Mouse (Mus musculus): ENCODE measurements around the gene Gm20716.

Gene Gm20716

GRCm38 (mm10) chr2:168158911-168159711, 71.1 kb downstream of the Gm20716 start:
- ChIA-PET POLR2A (interaction anchor here in 3 of 4 experiments (0.6 to 13.3 kb wide), 55 partner anchors 10 to 270 kb away, joined by 3 to 169 read pairs (median 5); partner anchors contain the start of genes Adnp (in 2 of the 3), Dpm1 (in 1 of the 3), Gm20716 (in 1 of the 3) and Mocs3 (in 1 of the 3)), CTCF (interaction anchor here (0.6 to 2.0 kb wide), 17 partner anchors 11 to 100 kb away, joined by 3 to 15 read pairs (median 4); partner anchors contain the start of gene Adnp (in 1 of the 4))

- ChIA-PET POLR2A (interaction anchor here in 3 of 4 experiments (0.7 to 13.3 kb wide), 35 partner anchors 10 to 169 kb away, joined by 3 to 169 read pairs (median 9); partner anchors contain the start of genes Adnp (in 2 of the 3) and Pard6b (in 1 of the 3)), CTCF (interaction anchor here in 2 of 4 experiments (0.6 to 2.0 kb wide), 7 partner anchors 12 to 99 kb away, joined by 4 to 12 read pairs (median 6); no protein-coding TSS in a partner anchor)
Measured at GRCm38 (mm10) chr2:168157974-168158373, 72.2 kb downstream of the Gm20716 start.

- ChIA-PET CTCF (interaction anchor here in 1 of 4 experiments (0.6 to 1.3 kb wide), 4 partner anchors 15 to 122 kb away, joined by 3 read pairs; no protein-coding TSS in a partner anchor), POLR2A (interaction anchor here in 3 of 4 experiments (0.7 to 13.3 kb wide), 25 partner anchors 8 to 98 kb away, joined by 3 to 169 read pairs (median 11); partner anchors contain the start of gene Adnp (in 2 of the 3))
Measured at GRCm38 (mm10) chr2:168156361-168156760, 73.8 kb downstream of the Gm20716 start.

GRCm38 (mm10) chr2:168155666-168156065, 74.5 kb downstream of the Gm20716 start:
- ChIA-PET CTCF (interaction anchor here in 2 of 4 experiments (1.0 to 3.8 kb wide), 5 partner anchors 27 to 44 kb away, joined by 3 to 40 read pairs (median 16); no protein-coding TSS in a partner anchor), POLR2A (interaction anchor here in 2 of 4 experiments (0.7 to 13.3 kb wide), 23 partner anchors 9 to 77 kb away, joined by 3 to 169 read pairs (median 15); partner anchors contain the start of genes Adnp (in 1 of the 2) and Pard6b (in 1 of the 2))

- ChIA-PET CTCF (interaction anchor here (0.6 to 3.8 kb wide), 86 partner anchors 9 to 852 kb away, joined by 3 to 69 read pairs (median 4); partner anchors contain the start of genes Adnp (in 2 of the 4), Atp9a (in 1 of the 4) and Pard6b (in 1 of the 4)), POLR2A (interaction anchor here (0.6 to 13.3 kb wide), 83 partner anchors 8 to 852 kb away, joined by 3 to 169 read pairs (median 5); partner anchors contain the start of genes Adnp (in 3 of the 4), Dpm1 (in 3 of the 4), Mocs3 (in 3 of the 4) and Gm20716 (in 1 of the 4))
Measured at GRCm38 (mm10) chr2:168154090-168154881, 75.9 kb downstream of the Gm20716 start.

- POLR2A ChIA-PET: interaction anchor here in 2 of 4 experiments (0.6 to 7.4 kb wide), 22 partner anchors 9 to 65 kb away, joined by 3 to 49 read pairs (median 4); partner anchors contain the start of gene Adnp (in 1 of the 2)
- CTCF ChIA-PET: interaction anchor here in 3 of 4 experiments (0.5 to 1.6 kb wide), 5 partner anchors 8 to 32 kb away, joined by 3 to 5 read pairs (median 3); no protein-coding TSS in a partner anchor
Measured at GRCm38 (mm10) chr2:168149241-168149640, 80.9 kb downstream of the Gm20716 start.

GRCm38 (mm10) chr2:168147722-168148432, 82.3 kb downstream of the Gm20716 start:
- ChIA-PET POLR2A (interaction anchor here in 2 of 4 experiments (0.6 to 7.4 kb wide), 27 partner anchors 9 to 67 kb away, joined by 3 to 49 read pairs (median 5); partner anchors contain the start of genes Adnp (in 2 of the 2) and Pard6b (in 1 of the 2)), CTCF (interaction anchor here (0.6 to 2.1 kb wide), 11 partner anchors 11 to 46 kb away, joined by 3 to 7 read pairs (median 3); no protein-coding TSS in a partner anchor)

- POLR2A ChIA-PET: interaction anchor here in 2 of 4 experiments (0.9 to 7.4 kb wide), 3 partner anchors 13 to 15 kb away, joined by 3 to 49 read pairs (median 30); no protein-coding TSS in a partner anchor
- CTCF ChIA-PET: interaction anchor here in 1 of 4 experiments (1.3 kb wide), 1 partner anchor 9 kb away, joined by 7 read pairs; no protein-coding TSS in a partner anchor
Measured at GRCm38 (mm10) chr2:168145437-168145836, 84.7 kb downstream of the Gm20716 start.

GRCm38 (mm10) chr2:168143794-168144193, 86.4 kb downstream of the Gm20716 start:
- ChIA-PET CTCF (interaction anchor here in 2 of 4 experiments (0.5 to 1.1 kb wide), 3 partner anchors 35 to 105 kb away, joined by 3 to 4 read pairs (median 4); no protein-coding TSS in a partner anchor), POLR2A (interaction anchor here in 3 of 4 experiments (0.5 to 7.4 kb wide), 9 partner anchors 8 to 517 kb away, joined by 3 to 49 read pairs (median 3); no protein-coding TSS in a partner anchor)

- CTCF ChIA-PET: interaction anchor here in 1 of 4 experiments (2.7 kb wide), 1 partner anchor 20 kb away, joined by 7 read pairs; no protein-coding TSS in a partner anchor
Measured at GRCm38 (mm10) chr2:168137161-168137560, 93.0 kb downstream of the Gm20716 start.

More at GRCm38 (mm10) chr2:168137161-168137560, 93.0 kb downstream of the Gm20716 start:
- POLR2A ChIA-PET: interaction anchor here in 2 of 4 experiments (0.8 to 2.9 kb wide), 8 partner anchors 10 to 68 kb away, joined by 3 to 12 read pairs (median 3); no protein-coding TSS in a partner anchor

All from embryonic stem cell, embryonic (primary cell).